Mouse (Mus musculus) heart, embryonic 15.5 days (tissue): Measurements from ENCODE around the gene Pfas. TPM values are rescaled to one million over a fixed set of nuclear protein-coding genes. Genes with fewer than 3 reads are reported as not detected.

Experiments
- ATAC-seq: fragments of 200-750 bp; cut with Nextera tagmentation; replicated peaks from 2 replicates; pipeline ENCODE4 v1.8.0; 2017; ENCODE audit warnings: low read depth, moderate TSS enrichment; ENCODE audit not compliant: insufficient number of reproducible peaks, insufficient read depth, low FRiP score
- H3K27ac ChIP-seq: fragments of 300-500 bp; sonication (generic); 2 replicates; pipeline ENCODE4 v1.5.1; 2015; ENCODE audit warnings: mild to moderate bottlenecking, inconsistent platforms
- H3K27me3 ChIP-seq: fragments of 300-500 bp; sonication (generic); 2 replicates; pipeline ENCODE4 v1.6.1; 2015; ENCODE audit warnings: inconsistent platforms
- H3K36me3 ChIP-seq: fragments of 300-500 bp; sonication (generic); 2 replicates; pipeline ENCODE4 v1.6.1; 2015; ENCODE audit warnings: mild to moderate bottlenecking, inconsistent platforms
- H3K4me1 ChIP-seq: fragments of 300-500 bp; sonication (generic); replicated peaks from 2 replicates; pipeline ENCODE4 v1.6.1; 2015; ENCODE audit warnings: inconsistent platforms
- H3K4me2 ChIP-seq: fragments of 300-500 bp; sonication (generic); 2 replicates; pipeline ENCODE4 v1.6.1; 2015; ENCODE audit warnings: inconsistent platforms, mild to moderate bottlenecking, moderate library complexity
- H3K4me3 ChIP-seq: fragments of 300-500 bp; sonication (generic); 2 replicates; pipeline ENCODE4 v1.5.1; 2015; ENCODE audit warnings: mild to moderate bottlenecking, inconsistent platforms
- H3K9ac ChIP-seq: fragments of 300-500 bp; sonication (generic); 2 replicates; pipeline ENCODE4 v1.6.1; 2015; ENCODE audit warnings: mild to moderate bottlenecking, inconsistent platforms
- H3K9me3 ChIP-seq: fragments of 300-500 bp; sonication (generic); replicated peaks from 2 replicates; pipeline ENCODE4 v1.6.1; 2016; ENCODE audit warnings: inconsistent platforms
- WGBS: fragments of 180-500 bp; shearing (Covaris S2); methylation state at CpG from one replicate; pipeline ENCODE4 v1.1.7; 2015; ENCODE audit warnings: mixed read lengths; 5-methylcytosine and 5-hydroxymethylcytosine counted together
- polyA plus RNA-seq: library from polyadenylated mRNA; unstranded; fragments of >200 nt; fragmentation: Nextera tagmentation; extraction: Ambion mirVana; gene quantifications from 2 replicates; pipeline ENCODE4 v1.2.1, GENCODE M21; 2015

Gene Pfas
- 14.9 and 18.7 TPM in 2 replicates for polyA plus RNA-seq

- Histone ChIP-seq H3K9ac (peak within 1 kb of the TSS; percentile 65), H3K4me3 (peak within 1 kb of the TSS; percentile 74), H3K4me2 (peak within 1 kb of the TSS; percentile 67), H3K27me3 (no peaks in the 10 kb centered on the region), H3K27ac (peak within 1 kb of the TSS; percentile 64), H3K4me1 (peaks cover 24% of the 10 kb centered on the region), H3K36me3 (0 out of 2 replicates have a peak, but pooled peaks cover 2% of the 10 kb centered on the region), H3K9me3 (no peaks in the 10 kb centered on the region)
- 8% methylated on average over 38 of the region's 38 CpGs for WGBS
- peak; percentile 68 for ATAC-seq
These were observed at the start of gene Pfas for GRCm38 (mm10) chr11:69008182-69009121. Gene Pfas (minus strand): TSS chr11:69008460.

DNA sequence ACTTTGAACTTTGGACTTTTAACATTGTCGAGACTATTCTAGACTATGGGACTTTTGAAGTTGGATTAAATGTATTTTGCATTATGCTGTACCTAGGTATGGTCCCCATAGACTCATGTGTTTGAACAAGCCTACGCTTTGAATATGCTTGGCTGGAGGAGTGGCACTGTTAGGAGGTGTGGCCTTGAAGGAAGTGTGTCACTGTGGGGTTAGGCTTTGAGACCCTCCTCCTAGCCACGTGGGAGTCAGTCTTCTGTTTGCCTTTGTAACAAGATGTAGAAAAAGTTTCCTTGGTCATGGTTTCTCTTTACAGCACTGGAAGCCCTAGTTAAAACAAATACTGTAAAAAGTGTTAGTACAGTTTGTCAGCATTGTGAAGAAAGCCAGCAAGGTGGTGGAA lies 45.6 kb upstream of the Pfas start:
- Histone ChIP-seq H3K4me2 (no peak overlapping the region), H3K27ac (no peak overlapping the region), H3K9ac (no peak overlapping the region), H3K27me3 (no peaks in the 10 kb centered on the region), H3K4me3 (no peak overlapping the region), H3K36me3 (peaks cover 35% of the 10 kb centered on the region), H3K9me3 (no peaks in the 10 kb centered on the region), H3K4me1 (peaks cover 11% of the 10 kb centered on the region)
- WGBS = 75% methylated on average over 3 of the region's 3 CpGs
- no peak for ATAC-seq

GRCm38 (mm10) chr11:69052824-69053421 lies 44.7 kb upstream of the Pfas start:
- no peaks in the 10 kb centered on the region for H3K9me3 ChIP-seq
- no peak for ATAC-seq
- no peak overlapping the region for H3K4me2 ChIP-seq
- no peaks in the 10 kb centered on the region for H3K27me3 ChIP-seq
- no peak overlapping the region for H3K27ac ChIP-seq
- peaks cover 44% of the 10 kb centered on the region for H3K36me3 ChIP-seq
- H3K4me1 ChIP-seq = peaks cover 12% of the 10 kb centered on the region
- 92% methylated on average over 2 of the region's 2 CpGs for WGBS
- no peak overlapping the region for H3K4me3 ChIP-seq
- no peak overlapping the region for H3K9ac ChIP-seq

- Histone ChIP-seq H3K4me1 (peaks cover 23% of the 10 kb centered on the region), H3K36me3 (peaks cover 45% of the 10 kb centered on the region), H3K9me3 (no peaks in the 10 kb centered on the region), H3K4me3 (no peak overlapping the region), H3K27me3 (no peaks in the 10 kb centered on the region), H3K4me2 (no peak overlapping the region), H3K27ac (no peak overlapping the region), H3K9ac (no peak overlapping the region)
- 77% methylated on average over 4 of the region's 4 CpGs for WGBS
- no peak for ATAC-seq
These were observed 43.5 kb upstream of the Pfas start for GRCm38 (mm10) chr11:69051771-69052170.

DNA sequence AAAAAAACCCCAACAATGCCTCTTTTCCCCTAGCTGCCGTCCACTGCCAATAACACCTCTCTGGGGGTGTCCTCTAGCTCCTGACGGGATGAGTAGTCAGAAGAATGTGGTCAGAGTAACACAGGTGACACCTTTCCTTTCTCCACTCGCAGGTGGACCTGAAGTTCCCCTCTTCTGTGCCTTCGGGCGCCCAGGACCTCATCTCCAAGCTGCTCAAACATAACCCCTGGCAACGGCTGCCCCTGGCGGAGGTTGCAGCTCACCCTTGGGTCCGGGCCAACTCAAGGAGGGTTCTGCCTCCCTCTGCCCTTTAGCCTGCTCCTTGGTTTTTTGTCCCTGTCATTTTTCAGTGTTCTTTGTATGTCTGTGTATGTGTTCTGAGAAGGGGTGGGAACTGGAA lies 42.5 kb upstream of the Pfas start:
- no peak overlapping the region for H3K4me2 ChIP-seq
- peaks cover 45% of the 10 kb centered on the region for H3K36me3 ChIP-seq
- peaks cover 28% of the 10 kb centered on the region for H3K4me1 ChIP-seq
- H3K4me3 ChIP-seq = no peak overlapping the region
- no peak overlapping the region for H3K9ac ChIP-seq
- H3K9me3 ChIP-seq = no peaks in the 10 kb centered on the region
- H3K27me3 ChIP-seq = no peaks in the 10 kb centered on the region
- no peak for ATAC-seq
- WGBS = 91% methylated on average over 8 of the region's 8 CpGs
- H3K27ac ChIP-seq = no peak overlapping the region

DNA sequence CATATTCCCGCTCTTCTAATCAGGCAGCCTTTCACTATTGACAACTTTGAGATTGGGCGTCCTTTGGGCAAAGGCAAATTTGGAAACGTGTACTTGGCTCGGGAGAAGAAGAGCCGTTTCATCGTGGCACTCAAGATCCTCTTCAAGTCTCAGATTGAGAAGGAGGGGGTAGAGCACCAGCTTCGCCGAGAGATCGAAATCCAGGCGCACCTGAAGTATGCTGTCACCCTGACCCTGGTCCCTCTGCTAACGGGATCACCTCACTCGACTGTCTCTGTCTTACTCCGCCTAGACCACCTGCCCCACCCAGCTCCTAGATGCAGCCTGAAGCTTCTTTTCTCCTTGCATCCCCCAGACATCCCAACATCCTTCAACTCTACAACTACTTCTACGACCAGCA lies 39.9 kb upstream of the Pfas start:
- Histone ChIP-seq H3K27ac (no peak overlapping the region), H3K9ac (no peak overlapping the region), H3K4me3 (no peak overlapping the region), H3K27me3 (no peaks in the 10 kb centered on the region), H3K4me2 (no peak overlapping the region), H3K9me3 (no peaks in the 10 kb centered on the region), H3K36me3 (peaks cover 37% of the 10 kb centered on the region), H3K4me1 (peaks cover 28% of the 10 kb centered on the region)
- ATAC-seq = no peak
- 91% methylated on average over 14 of the region's 14 CpGs for WGBS

DNA sequence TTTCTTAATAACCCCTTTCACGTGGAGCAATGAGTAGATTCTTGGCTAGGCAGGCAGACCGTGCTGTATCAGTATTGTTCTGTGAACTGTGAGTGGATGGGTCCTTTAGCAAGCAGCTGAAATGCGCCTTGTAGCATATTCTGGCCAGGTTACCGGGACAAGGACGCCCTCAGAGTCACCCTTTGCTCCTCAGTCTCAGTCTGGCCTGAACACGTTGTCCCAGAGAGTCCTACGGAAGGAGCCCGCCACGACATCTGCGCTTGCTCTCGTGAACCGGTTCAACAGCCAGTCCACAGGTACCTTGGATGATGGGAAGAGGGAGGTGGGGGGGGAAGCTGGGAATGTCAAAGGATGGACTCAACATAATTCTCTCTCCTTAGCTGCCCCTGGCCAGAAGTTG lies 39.3 kb upstream of the Pfas start:
- no peak overlapping the region for H3K27ac ChIP-seq
- H3K9me3 ChIP-seq = no peaks in the 10 kb centered on the region
- no peak overlapping the region for H3K9ac ChIP-seq
- no peaks in the 10 kb centered on the region for H3K27me3 ChIP-seq
- 88% methylated on average over 12 of the region's 12 CpGs for WGBS
- peak overlapping the region; percentile 98; the same call in 1 of the 2 replicates for H3K4me3 ChIP-seq
- peaks cover 28% of the 10 kb centered on the region for H3K4me1 ChIP-seq
- H3K4me2 ChIP-seq = peak overlapping the region; percentile 87
- no peak for ATAC-seq
- H3K36me3 ChIP-seq = peaks cover 37% of the 10 kb centered on the region

- no peaks in the 10 kb centered on the region for H3K27me3 ChIP-seq
- peak overlapping the region; percentile 87 for H3K4me2 ChIP-seq
- H3K36me3 ChIP-seq = peaks cover 32% of the 10 kb centered on the region
- no peaks in the 10 kb centered on the region for H3K9me3 ChIP-seq
- peak overlapping the region; percentile 76 for H3K9ac ChIP-seq
- peak overlapping the region; percentile 92 for H3K27ac ChIP-seq
- H3K4me3 ChIP-seq = peak overlapping the region; percentile 98
- peaks cover 28% of the 10 kb centered on the region for H3K4me1 ChIP-seq
- WGBS = 8% methylated on average over 9 of the region's 9 CpGs
- no peak for ATAC-seq
These were observed 38.1 kb upstream of the Pfas start for GRCm38 (mm10) chr11:69046395-69046774.

- peaks cover 27% of the 10 kb centered on the region for H3K36me3 ChIP-seq
- H3K9me3 ChIP-seq = no peaks in the 10 kb centered on the region
- H3K4me3 ChIP-seq = peak within 1 kb of the TSS; percentile 98
- H3K27ac ChIP-seq = peak within 1 kb of the TSS; percentile 92
- peak; percentile 72 for ATAC-seq
- no peaks in the 10 kb centered on the region for H3K27me3 ChIP-seq
- peaks cover 28% of the 10 kb centered on the region for H3K4me1 ChIP-seq
- WGBS = under 1% methylated on average over 54 of the region's 54 CpGs
- peak within 1 kb of the TSS; percentile 87 for H3K4me2 ChIP-seq
- H3K9ac ChIP-seq = peak within 1 kb of the TSS; percentile 76
These were observed 37.5 kb upstream of the Pfas start, which contains the start of gene Aurkb for GRCm38 (mm10) chr11:69045531-69046394. Gene Aurkb (plus strand): TSS chr11:69045647.

DNA sequence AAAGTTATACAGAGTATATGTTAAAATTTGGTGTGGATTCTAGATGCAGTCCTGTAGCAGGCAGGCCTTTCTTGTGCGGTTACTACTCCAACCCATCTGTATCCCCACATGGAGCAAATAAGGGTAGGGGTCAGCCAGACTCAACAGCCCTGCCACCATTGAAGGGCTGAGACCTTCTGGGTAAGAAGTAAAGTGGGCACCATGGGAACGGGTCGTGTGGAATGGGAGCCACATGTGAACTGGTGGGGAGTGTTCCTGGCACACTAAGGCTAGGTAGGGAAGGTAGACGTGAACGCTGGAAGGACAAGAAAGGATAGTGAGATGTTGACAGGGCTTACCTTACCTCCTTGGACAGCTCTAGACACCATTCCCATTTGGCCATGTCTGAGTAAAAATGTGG lies 29.9 kb upstream of the Pfas start:
- H3K27ac ChIP-seq = peak overlapping the region; percentile 6; the same call in 1 of the 2 replicates
- no peak overlapping the region for H3K4me3 ChIP-seq
- peaks cover 26% of the 10 kb centered on the region for H3K4me1 ChIP-seq
- no peak overlapping the region for H3K9ac ChIP-seq
- 74% methylated on average over 5 of the region's 5 CpGs for WGBS
- no peaks in the 10 kb centered on the region for H3K27me3 ChIP-seq
- ATAC-seq = no peak
- no peaks in the 10 kb centered on the region for H3K9me3 ChIP-seq
- peaks cover 21% of the 10 kb centered on the region for H3K36me3 ChIP-seq
- no peak overlapping the region for H3K4me2 ChIP-seq
